Mouse (Mus musculus): ENCODE results near the gene Vdr. TPM values are rescaled to one million over a fixed set of nuclear protein-coding genes. Genes with fewer than 3 reads are reported as not detected.

Vdr gene
- 0.05 and 0.15 TPM in 2 replicates for polyA plus RNA-seq (2015; fragmentation: Nextera tagmentation; extraction: Ambion mirVana)

- WGBS, result 95% methylated on average over 2 of the region's 2 CpGs
- Histone ChIP-seq H3K27ac (ENCODE audit: low read length) (no peak within 1 kb of the TSS), H3K4me3 (ENCODE audit: low read depth, low read length) (no peak within 1 kb of the TSS), H3K36me3 (ENCODE audit: control insufficient read depth, insufficient read depth, low read length) (no peaks in the 10 kb centered on the region), H3K4me1 (ENCODE audit: control insufficient read depth, insufficient read depth, low read length) (peaks cover 16% of the 10 kb centered on the region), H3K4me2 (ENCODE audit: low read length) (no peak within 1 kb of the TSS), H3K27me3 (ENCODE audit: control insufficient read depth, insufficient read depth, low read depth, low read length) (peaks cover 20% of the 10 kb centered on the region), H3K9me3 (replicated peaks; ENCODE audit: control insufficient read depth, low read length, poor library complexity, severe bottlenecking) (no peaks in the 10 kb centered on the region), H3K9ac (ENCODE audit: low read depth, low read length) (no peak within 1 kb of the TSS)
- ATAC-seq, result no peak
Observed at GRCm38 (mm10) chr15:97910530-97910929, at the start of gene Vdr. Vdr (minus strand) TSS chr15:97910630.

GRCm38 (mm10) chr15:97956416-97956815 is 46.0 kb upstream of the Vdr start:
- H3K9me3 ChIP-seq (replicated peaks; ENCODE audit: control insufficient read depth, low read length, poor library complexity, severe bottlenecking), result no peaks in the 10 kb centered on the region
- no peak for ATAC-seq
- H3K4me1 ChIP-seq (ENCODE audit: control insufficient read depth, insufficient read depth, low read length), result peaks cover 2% of the 10 kb centered on the region; the same call in 1 of the 2 replicates
- no peaks in the 10 kb centered on the region for H3K36me3 ChIP-seq (ENCODE audit: control insufficient read depth, insufficient read depth, low read length)
- no peak overlapping the region for H3K4me3 ChIP-seq (ENCODE audit: low read depth, low read length)
- H3K27me3 ChIP-seq (ENCODE audit: control insufficient read depth, insufficient read depth, low read depth, low read length), result no peaks in the 10 kb centered on the region
- no peak overlapping the region for H3K27ac ChIP-seq (ENCODE audit: low read length)
- no peak overlapping the region for H3K4me2 ChIP-seq (ENCODE audit: low read length)
- H3K9ac ChIP-seq (ENCODE audit: low read depth, low read length), result no peak overlapping the region
- 73% methylated on average over 11 of the region's 11 CpGs for WGBS

GRCm38 (mm10) chr15:97955742-97956141 is 45.3 kb upstream of the Vdr start:
- Histone ChIP-seq H3K4me1 (ENCODE audit: control insufficient read depth, insufficient read depth, low read length) (peaks cover 2% of the 10 kb centered on the region; the same call in 1 of the 2 replicates), H3K9ac (ENCODE audit: low read depth, low read length) (no peak overlapping the region), H3K36me3 (ENCODE audit: control insufficient read depth, insufficient read depth, low read length) (no peaks in the 10 kb centered on the region), H3K4me3 (ENCODE audit: low read depth, low read length) (no peak overlapping the region), H3K9me3 (replicated peaks; ENCODE audit: control insufficient read depth, low read length, poor library complexity, severe bottlenecking) (no peaks in the 10 kb centered on the region), H3K4me2 (ENCODE audit: low read length) (no peak overlapping the region), H3K27me3 (ENCODE audit: control insufficient read depth, insufficient read depth, low read depth, low read length) (no peaks in the 10 kb centered on the region), H3K27ac (ENCODE audit: low read length) (no peak overlapping the region)
- WGBS, result 16% methylated on average over 4 of the region's 4 CpGs
- ATAC-seq, result no peak

- Histone ChIP-seq H3K4me2 (ENCODE audit: low read length) (no peak overlapping the region), H3K4me3 (ENCODE audit: low read depth, low read length) (no peak overlapping the region), H3K9ac (ENCODE audit: low read depth, low read length) (no peak overlapping the region), H3K4me1 (ENCODE audit: control insufficient read depth, insufficient read depth, low read length) (peaks cover 2% of the 10 kb centered on the region; the same call in 1 of the 2 replicates), H3K27ac (ENCODE audit: low read length) (no peak overlapping the region), H3K9me3 (replicated peaks; ENCODE audit: control insufficient read depth, low read length, poor library complexity, severe bottlenecking) (no peaks in the 10 kb centered on the region), H3K36me3 (ENCODE audit: control insufficient read depth, insufficient read depth, low read length) (no peaks in the 10 kb centered on the region), H3K27me3 (ENCODE audit: control insufficient read depth, insufficient read depth, low read depth, low read length) (no peaks in the 10 kb centered on the region)
- ATAC-seq, result no peak
- WGBS, result 72% methylated on average over 1 of the region's 1 CpGs
Observed at GRCm38 (mm10) chr15:97955286-97955685, 44.9 kb upstream of the Vdr start.

- Histone ChIP-seq H3K9ac (ENCODE audit: low read depth, low read length) (no peak overlapping the region), H3K4me1 (ENCODE audit: control insufficient read depth, insufficient read depth, low read length) (peaks cover 2% of the 10 kb centered on the region; the same call in 1 of the 2 replicates), H3K4me2 (ENCODE audit: low read length) (no peak overlapping the region), H3K36me3 (ENCODE audit: control insufficient read depth, insufficient read depth, low read length) (no peaks in the 10 kb centered on the region), H3K4me3 (ENCODE audit: low read depth, low read length) (no peak overlapping the region), H3K9me3 (replicated peaks; ENCODE audit: control insufficient read depth, low read length, poor library complexity, severe bottlenecking) (no peaks in the 10 kb centered on the region), H3K27me3 (ENCODE audit: control insufficient read depth, insufficient read depth, low read depth, low read length) (no peaks in the 10 kb centered on the region), H3K27ac (ENCODE audit: low read length) (no peak overlapping the region)
- ATAC-seq, result no peak
- WGBS, result 88% methylated on average over 8 of the region's 8 CpGs
Observed at GRCm38 (mm10) chr15:97954671-97955070, 44.2 kb upstream of the Vdr start.

GRCm38 (mm10) chr15:97952889-97953189 is 42.4 kb upstream of the Vdr start:
- Histone ChIP-seq H3K4me2 (ENCODE audit: low read length) (peak overlapping the region; percentile 21), H3K27ac (ENCODE audit: low read length) (no peak overlapping the region), H3K9ac (ENCODE audit: low read depth, low read length) (no peak overlapping the region), H3K4me3 (ENCODE audit: low read depth, low read length) (no peak overlapping the region), H3K36me3 (ENCODE audit: control insufficient read depth, insufficient read depth, low read length) (no peaks in the 10 kb centered on the region), H3K27me3 (ENCODE audit: control insufficient read depth, insufficient read depth, low read depth, low read length) (no peaks in the 10 kb centered on the region), H3K9me3 (replicated peaks; ENCODE audit: control insufficient read depth, low read length, poor library complexity, severe bottlenecking) (no peaks in the 10 kb centered on the region), H3K4me1 (ENCODE audit: control insufficient read depth, insufficient read depth, low read length) (peaks cover 2% of the 10 kb centered on the region; the same call in 1 of the 2 replicates)
- 75% methylated on average over 4 of the region's 4 CpGs for WGBS
- ATAC-seq, result 0 out of 2 replicates have a peak, but pooled peaks have one; percentile 30

- no peak overlapping the region for H3K4me3 ChIP-seq (ENCODE audit: low read depth, low read length)
- no peak overlapping the region for H3K9ac ChIP-seq (ENCODE audit: low read depth, low read length)
- WGBS, result 13% methylated on average over 16 of the region's 16 CpGs
- no peaks in the 10 kb centered on the region for H3K36me3 ChIP-seq (ENCODE audit: control insufficient read depth, insufficient read depth, low read length)
- H3K9me3 ChIP-seq (replicated peaks; ENCODE audit: control insufficient read depth, low read length, poor library complexity, severe bottlenecking), result no peaks in the 10 kb centered on the region
- peak overlapping the region; percentile 21 for H3K4me2 ChIP-seq (ENCODE audit: low read length)
- peaks cover 2% of the 10 kb centered on the region; the same call in 1 of the 2 replicates for H3K4me1 ChIP-seq (ENCODE audit: control insufficient read depth, insufficient read depth, low read length)
- ATAC-seq, result peak; percentile 77
- H3K27ac ChIP-seq (ENCODE audit: low read length), result no peak overlapping the region
- H3K27me3 ChIP-seq (ENCODE audit: control insufficient read depth, insufficient read depth, low read depth, low read length), result no peaks in the 10 kb centered on the region
Observed at GRCm38 (mm10) chr15:97952137-97952888, 41.9 kb upstream of the Vdr start.

- Histone ChIP-seq H3K27me3 (ENCODE audit: control insufficient read depth, insufficient read depth, low read depth, low read length) (no peaks in the 10 kb centered on the region), H3K9ac (ENCODE audit: low read depth, low read length) (no peak overlapping the region)
Observed at GRCm38 (mm10) chr15:97950240-97950639, 39.8 kb upstream of the Vdr start.

GRCm38 (mm10) chr15:97949706-97950105 is 39.3 kb upstream of the Vdr start:
- Histone ChIP-seq H3K4me2 (ENCODE audit: low read length) (no peak overlapping the region), H3K4me3 (ENCODE audit: low read depth, low read length) (no peak overlapping the region), H3K4me1 (ENCODE audit: control insufficient read depth, insufficient read depth, low read length) (peaks cover 2% of the 10 kb centered on the region; the same call in 1 of the 2 replicates), H3K9ac (ENCODE audit: low read depth, low read length) (no peak overlapping the region), H3K36me3 (ENCODE audit: control insufficient read depth, insufficient read depth, low read length) (no peaks in the 10 kb centered on the region), H3K9me3 (replicated peaks; ENCODE audit: control insufficient read depth, low read length, poor library complexity, severe bottlenecking) (no peaks in the 10 kb centered on the region), H3K27ac (ENCODE audit: low read length) (no peak overlapping the region), H3K27me3 (ENCODE audit: control insufficient read depth, insufficient read depth, low read depth, low read length) (no peaks in the 10 kb centered on the region)
- no peak for ATAC-seq
- 81% methylated on average over 3 of the region's 3 CpGs for WGBS

More at GRCm38 (mm10) chr15:97950240-97950639, 39.8 kb upstream of the Vdr start:
- H3K4me1 ChIP-seq (ENCODE audit: control insufficient read depth, insufficient read depth, low read length), result peaks cover 2% of the 10 kb centered on the region; the same call in 1 of the 2 replicates
- H3K9me3 ChIP-seq (replicated peaks; ENCODE audit: control insufficient read depth, low read length, poor library complexity, severe bottlenecking), result no peaks in the 10 kb centered on the region
- H3K4me3 ChIP-seq (ENCODE audit: low read depth, low read length), result no peak overlapping the region
- no peak overlapping the region for H3K27ac ChIP-seq (ENCODE audit: low read length)
- 82% methylated on average over 7 of the region's 7 CpGs for WGBS
- H3K4me2 ChIP-seq (ENCODE audit: low read length), result no peak overlapping the region
- H3K36me3 ChIP-seq (ENCODE audit: control insufficient read depth, insufficient read depth, low read length), result no peaks in the 10 kb centered on the region
- ATAC-seq, result no peak

Data from midbrain, embryonic 16.5 days (tissue).